Mouse (Mus musculus) skeletal muscle tissue, adult 2 months (tissue): ENCODE data around the gene Slc27a4.

Experiments
- DNase-seq: peaks from one replicate; pipeline ENCODE4 v3.0.0-alpha.2; 2012; ENCODE audit warnings: low read depth, low spot score

Gene Slc27a4

DNA sequence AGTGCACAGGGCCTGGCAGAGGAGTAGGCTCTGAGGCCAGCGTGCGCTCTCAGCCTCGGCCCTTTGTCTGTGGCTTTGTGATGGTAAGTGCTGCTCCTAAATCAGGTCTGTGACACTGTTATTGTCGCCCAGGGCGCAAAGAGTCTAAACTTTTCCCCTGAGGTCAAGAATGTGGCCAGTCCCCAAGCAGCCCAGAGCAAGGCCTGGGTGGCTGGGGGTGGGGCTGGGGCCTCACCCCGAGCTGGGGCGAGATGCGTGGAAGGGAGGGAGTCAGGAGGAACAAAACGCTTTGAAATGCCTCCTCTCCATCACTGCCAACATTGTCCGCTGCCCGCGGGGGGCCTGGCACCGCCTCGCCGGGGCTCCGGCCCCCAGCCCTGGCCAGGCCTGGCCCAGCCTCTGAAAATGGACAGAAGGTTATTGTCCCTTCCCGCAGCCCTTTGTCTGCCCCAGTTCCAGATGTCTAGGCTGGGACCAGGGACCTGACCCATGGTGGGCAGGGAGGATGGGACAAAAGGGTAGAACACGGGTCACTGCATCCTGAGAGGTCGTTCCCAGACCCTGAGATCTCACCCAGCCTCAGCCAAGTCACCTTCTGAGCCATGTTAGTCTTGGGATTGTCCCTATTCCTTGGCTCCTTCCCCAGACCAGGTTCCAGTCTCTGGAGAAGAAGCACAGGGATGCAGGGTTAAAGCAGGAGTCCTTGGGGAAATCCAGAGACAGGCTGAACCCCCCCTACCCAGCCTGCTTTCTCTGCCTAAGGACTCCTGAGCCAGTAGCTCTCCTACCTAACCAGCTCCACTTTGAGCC lies 54.2 kb downstream of the Slc27a4 start:
- no peak for DNase-seq

DNA sequence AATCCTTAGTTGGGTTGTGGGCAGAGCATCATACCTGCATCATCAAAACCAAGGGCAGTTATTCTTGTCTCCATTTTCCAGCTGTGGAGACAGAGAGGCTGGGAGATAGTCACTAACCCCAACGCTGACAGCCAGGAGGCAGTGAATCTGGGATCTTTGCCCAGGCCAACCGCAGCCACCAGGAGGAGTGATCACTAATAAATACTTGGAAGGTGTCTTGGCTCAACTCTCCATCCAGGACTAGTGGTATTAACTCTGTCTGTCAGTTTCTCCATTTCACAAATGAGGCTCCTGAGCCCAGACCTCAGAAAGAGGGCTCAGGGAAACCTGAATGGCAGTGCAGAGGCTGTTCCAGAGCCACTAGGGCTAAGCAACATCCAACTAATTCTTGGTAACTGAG lies 54.9 kb downstream of the Slc27a4 start:
- DNase-seq, result no peak

DNA sequence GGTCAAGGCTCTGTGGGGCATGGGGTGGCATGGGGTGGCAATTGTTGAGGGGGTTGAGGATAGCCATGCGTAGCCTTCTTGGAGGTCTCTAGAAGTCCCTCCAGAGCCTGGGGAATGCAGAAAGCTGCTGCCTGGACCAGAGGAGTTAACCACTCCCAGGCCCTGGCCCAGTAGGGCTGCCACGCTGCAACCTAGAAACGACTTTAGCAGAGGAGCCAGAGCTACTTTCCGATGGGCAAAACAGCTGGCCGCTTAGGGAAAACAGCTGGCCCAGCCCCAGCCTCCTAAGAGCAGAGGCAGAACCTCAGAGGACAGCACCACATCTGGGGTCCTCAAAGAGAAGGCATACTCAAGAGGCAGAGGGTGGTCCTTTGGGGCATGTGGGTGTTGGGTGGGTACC lies 55.5 kb downstream of the Slc27a4 start:
- DNase-seq, result no peak

GRCm38 (mm10) chr2:29858748-29859473 lies 56.5 kb downstream of the Slc27a4 start:
- DNase-seq, result no peak

- no peak for DNase-seq
Measured at GRCm38 (mm10) chr2:29865125-29865524, 62.7 kb downstream of the Slc27a4 start.
